Mouse (Mus musculus): Measurements from ENCODE around the gene Runx2.

Runx2 gene

GRCm38 (mm10) chr17:44814508-44815175, at the start of gene Runx2:
Gene Runx2, minus strand, starts transcription at chr17:44814797.
- DNase-seq (ENCODE audit: low spot score), result no peak

GRCm38 (mm10) chr17:44863165-44863564, 48.6 kb upstream of the Runx2 start:
- DNase-seq (ENCODE audit: low spot score), result no peak

DNA sequence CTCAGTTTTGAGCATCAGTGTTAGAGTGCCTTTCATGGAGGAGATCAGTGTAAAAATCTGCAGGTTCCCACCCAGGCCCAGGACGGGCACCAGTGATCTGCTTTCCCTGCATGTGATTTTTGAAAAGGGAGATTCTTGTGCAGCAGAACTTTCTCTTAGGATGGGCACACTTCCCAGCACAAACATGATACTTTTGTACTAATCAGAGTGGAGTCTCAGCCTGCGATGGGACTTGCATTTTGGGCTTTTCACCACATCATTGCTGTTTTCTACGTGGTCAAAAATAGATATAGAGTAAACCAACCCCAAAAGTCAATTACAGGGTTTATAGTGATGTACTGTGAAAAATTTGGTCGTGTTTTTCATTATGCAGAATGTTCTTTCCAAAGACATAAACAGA, 27.6 kb upstream of the Runx2 start:
- no peak for DNase-seq (ENCODE audit: low spot score)

GRCm38 (mm10) chr17:44831201-44831600, 16.6 kb upstream of the Runx2 start:
- no peak for DNase-seq (ENCODE audit: low spot score)

DNA sequence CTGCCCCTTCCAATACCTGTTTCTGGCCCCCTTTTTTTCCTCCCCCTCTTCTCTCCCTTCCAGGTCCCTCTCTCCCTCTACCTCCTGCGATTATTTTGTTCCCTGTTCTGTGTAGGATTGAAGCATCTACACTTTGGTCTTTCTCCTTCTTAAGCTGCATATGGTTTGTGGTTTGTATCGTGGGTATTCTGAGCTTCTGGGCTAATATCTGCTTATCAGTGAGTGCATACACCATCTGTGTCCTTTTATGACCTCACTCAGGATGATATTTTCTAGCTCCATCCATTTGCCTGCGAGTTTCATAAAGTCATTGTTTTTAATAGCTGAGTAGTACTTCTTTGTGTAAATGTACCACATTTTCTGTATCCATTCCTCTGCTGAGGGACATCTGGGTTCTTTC, 15.0 kb upstream of the Runx2 start:
- no peak for DNase-seq (ENCODE audit: low spot score)

GRCm38 (mm10) chr17:44827964-44828363, 13.4 kb upstream of the Runx2 start:
- no peak for DNase-seq (ENCODE audit: low spot score)

- no peak for DNase-seq (ENCODE audit: low spot score)
These were observed 12.5 kb upstream of the Runx2 start for GRCm38 (mm10) chr17:44827124-44827523.

- DNase-seq (ENCODE audit: low spot score), result no peak
These were observed 7.3 kb upstream of the Runx2 start for GRCm38 (mm10) chr17:44821940-44822339.

DNA sequence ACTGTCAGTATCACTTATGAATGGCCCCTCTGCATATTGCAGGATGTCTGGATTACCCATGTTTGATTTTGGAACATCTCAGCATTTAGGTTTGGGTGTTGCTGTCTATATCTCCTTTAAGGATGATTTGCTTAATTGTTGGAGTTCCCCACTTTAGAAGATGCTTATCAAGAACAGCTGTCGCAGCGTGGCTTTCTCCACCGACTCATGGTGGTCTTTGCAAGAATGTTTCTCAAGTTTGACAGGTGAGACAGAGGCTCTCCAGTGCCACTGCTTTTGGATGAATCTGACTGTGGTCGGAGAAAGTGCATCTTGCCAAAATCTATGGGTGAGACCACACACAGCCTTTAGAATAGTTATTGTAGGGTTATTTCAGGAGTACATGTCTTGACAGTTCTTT, 5.2 kb upstream of the Runx2 start:
- no peak for DNase-seq (ENCODE audit: low spot score)

- DNase-seq (ENCODE audit: low spot score), result no peak
These were observed 4.2 kb upstream of the Runx2 start for GRCm38 (mm10) chr17:44818825-44819224.

DNA sequence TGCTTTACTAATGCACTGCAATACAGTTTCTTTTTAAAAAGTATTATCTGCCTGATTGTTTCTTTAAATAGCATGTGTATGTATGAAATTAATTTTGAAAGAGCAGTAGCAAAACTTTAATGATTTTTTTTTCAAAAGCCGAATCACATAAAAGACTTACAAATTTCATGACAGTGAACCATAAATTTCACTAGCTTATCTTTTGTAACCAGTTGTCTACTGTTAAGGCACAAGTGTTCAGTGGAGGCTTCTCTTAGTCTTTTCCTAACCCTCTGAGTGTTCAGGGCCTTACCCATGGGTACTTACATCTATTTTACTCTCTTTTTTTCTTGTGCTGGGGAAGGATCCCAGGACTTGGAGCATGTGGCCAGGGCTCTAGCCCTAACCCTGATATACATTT, 7.6 kb downstream of the Runx2 start:
- no peak for DNase-seq (ENCODE audit: low spot score)

DNA sequence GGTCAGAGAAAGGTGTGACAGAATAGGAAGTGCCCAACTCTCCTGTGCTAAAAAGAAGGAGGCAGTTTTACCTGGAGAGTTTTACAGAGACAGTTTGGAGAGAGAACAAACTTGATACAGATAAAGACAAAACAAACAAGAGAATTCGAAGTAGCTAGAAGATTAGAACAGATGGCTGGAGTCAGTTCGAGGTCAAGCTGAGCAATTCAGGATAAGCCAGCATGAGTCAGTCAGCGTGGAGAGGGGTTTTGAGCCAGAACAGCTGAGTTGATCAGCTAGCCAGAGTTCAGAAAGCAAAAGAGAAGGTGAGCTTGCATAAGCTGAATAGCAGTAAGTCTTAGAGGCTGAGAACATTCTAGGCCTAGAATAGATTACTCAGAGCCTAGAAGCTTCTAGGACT, 17.3 kb downstream of the Runx2 start:
- DNase-seq (ENCODE audit: low spot score), result no peak

DNA sequence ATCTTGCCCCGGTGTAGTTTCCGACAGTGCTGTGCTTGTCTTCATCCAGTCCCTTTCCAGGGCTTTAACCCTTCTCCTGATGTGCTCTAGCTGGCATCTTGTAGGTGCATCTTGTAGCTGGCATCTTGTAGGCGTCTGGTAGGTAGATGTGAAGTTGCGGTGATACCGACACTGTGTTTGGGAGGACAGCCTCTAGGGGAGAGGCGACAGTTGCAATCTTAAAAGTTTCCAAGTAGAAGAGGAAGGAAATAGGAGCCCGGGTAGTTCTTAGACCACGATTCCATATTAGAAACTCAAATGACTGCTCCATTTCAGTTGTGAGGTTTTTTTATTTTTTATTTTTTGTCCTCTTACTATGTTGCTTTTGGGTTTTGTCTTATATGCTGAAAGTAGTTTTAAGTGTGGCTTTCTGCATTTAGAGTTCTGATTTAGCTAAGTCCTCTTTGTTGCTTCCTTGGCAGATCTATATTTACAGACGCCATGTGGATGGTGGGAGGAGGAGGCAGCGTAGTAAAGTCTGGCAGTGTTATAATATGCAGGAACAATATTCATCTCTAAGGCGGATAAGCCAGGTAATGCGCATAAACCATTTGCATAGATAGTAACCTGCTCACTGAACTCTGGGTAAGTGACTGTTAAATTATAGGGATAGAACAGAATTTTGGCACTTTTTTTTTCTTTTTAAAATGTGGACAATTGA, 22.2 kb downstream of the Runx2 start:
- DNase-seq (ENCODE audit: low spot score), result no peak

GRCm38 (mm10) chr17:44788982-44789747, 25.4 kb downstream of the Runx2 start:
- DNase-seq (ENCODE audit: low spot score), result no peak

DNA sequence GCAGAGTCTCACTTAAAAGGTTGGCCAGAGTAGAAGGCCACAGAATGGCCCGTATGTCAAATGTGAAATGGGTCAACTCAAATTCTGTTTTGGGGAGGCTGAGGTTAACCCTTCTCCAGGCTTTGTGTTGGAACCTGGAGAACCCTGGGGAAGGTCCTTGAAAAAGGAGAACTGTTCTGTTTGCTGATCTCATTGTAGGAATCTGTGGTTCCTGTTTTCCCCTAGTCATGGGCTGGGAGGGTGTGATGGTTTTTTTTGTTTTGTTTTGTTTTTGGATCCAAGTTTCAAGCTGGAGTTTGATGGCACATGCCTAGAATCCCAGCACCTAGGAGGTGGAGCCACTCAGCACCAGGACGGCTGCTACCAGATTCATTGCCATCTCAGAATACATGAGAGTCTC, 31.5 kb downstream of the Runx2 start:
- no peak for DNase-seq (ENCODE audit: low spot score)

- DNase-seq (ENCODE audit: low spot score), result no peak
These were observed 32.2 kb downstream of the Runx2 start for GRCm38 (mm10) chr17:44782366-44782765.

DNA sequence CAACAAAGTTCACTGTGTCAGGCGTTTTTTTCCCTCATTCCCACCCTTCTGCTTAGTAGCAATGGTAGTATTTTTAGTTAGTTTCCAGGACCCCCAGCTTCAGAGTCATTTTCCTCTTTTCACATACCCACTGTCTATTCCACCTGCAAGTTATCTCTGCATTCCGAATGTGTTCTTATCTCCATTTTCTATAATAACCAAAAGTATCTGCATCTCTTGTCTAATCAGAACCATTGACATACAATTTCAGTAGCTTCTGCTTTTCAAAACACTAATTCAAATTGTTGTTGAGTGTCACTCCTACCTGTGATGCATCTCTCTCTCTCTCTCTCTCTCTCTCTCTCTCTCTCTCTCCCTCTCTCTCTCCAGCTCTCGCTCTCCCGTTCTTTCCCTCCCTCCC, 34.2 kb downstream of the Runx2 start:
- DNase-seq (ENCODE audit: low spot score), result no peak

DNA sequence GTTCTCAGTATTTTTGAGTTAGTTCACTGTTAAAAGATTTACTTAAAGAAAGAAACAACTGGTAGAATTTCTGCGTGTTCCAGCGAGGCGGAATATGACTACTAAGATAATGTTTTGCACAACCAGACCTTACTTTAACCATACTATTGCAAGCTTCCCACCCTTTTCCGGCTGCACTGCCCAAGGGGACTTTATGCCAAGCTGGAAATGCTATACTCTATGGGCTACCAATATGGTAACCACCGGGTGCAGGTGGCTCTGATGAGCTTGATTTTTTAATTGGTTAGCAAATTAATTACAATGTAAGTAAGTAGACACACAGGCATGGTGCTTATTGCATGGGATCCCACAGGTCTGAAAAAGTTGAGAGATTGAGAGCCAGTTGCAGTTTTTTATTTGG, 36.5 kb downstream of the Runx2 start:
- no peak for DNase-seq (ENCODE audit: low spot score)

- DNase-seq (ENCODE audit: low spot score), result peak; percentile 60
These were observed 37.2 kb downstream of the Runx2 start for GRCm38 (mm10) chr17:44777337-44777804.

- peak; percentile 90 for DNase-seq (ENCODE audit: low spot score)
These were observed 37.8 kb downstream of the Runx2 start, which contains the start of gene Supt3 for GRCm38 (mm10) chr17:44776738-44777270. Gene Supt3, plus strand, starts transcription at chr17:44777152.

DNA sequence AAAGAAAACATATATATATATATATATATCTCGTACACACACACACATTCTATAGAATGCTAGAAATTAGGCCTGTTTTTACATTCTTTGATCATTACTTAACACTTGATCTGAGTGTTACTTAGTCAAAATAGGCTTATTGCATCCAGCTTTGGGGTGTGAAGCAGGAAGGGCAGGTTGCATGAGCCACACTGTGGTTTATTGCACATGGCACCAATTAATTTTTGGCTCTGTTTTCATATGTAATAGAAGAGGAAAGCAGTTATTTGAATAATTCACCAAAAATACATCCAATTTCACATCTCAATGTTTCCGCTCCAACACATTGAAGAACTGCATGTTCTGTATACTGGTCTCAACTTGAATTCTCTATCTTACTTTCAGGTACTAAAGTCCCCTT, 42.0 kb downstream of the Runx2 start:
- DNase-seq (ENCODE audit: low spot score), result no peak

- no peak for DNase-seq (ENCODE audit: low spot score)
These were observed 43.7 kb downstream of the Runx2 start for GRCm38 (mm10) chr17:44770871-44771270.

GRCm38 (mm10) chr17:44768522-44768921, 46.1 kb downstream of the Runx2 start:
- no peak for DNase-seq (ENCODE audit: low spot score)

Data from ovary, postnatal 10 days (tissue).